Mouse (Mus musculus) lung, embryonic 15.5 days (tissue): ENCODE measurements around the gene Olfr551. TPM values are rescaled to one million over a fixed set of nuclear protein-coding genes. Genes with fewer than 3 reads are reported as not detected.

ENCODE experiments used
- ATAC-seq: fragments of 200-750 bp; cut with Nextera tagmentation; 2 replicates; pipeline ENCODE4 v1.8.0; 2017; ENCODE audit warnings: moderate number of reproducible peaks, borderline replicate concordance; ENCODE audit not compliant: low FRiP score, low TSS enrichment; ENCODE audit errors: extremely low read depth
- H3K27ac ChIP-seq: fragments of 300-500 bp; sonication (generic); 2 replicates; pipeline ENCODE4 v1.5.1; 2015; ENCODE audit warnings: moderate library complexity, mild to moderate bottlenecking, inconsistent platforms
- H3K27me3 ChIP-seq: fragments of 300-500 bp; sonication (generic); 2 replicates; pipeline ENCODE4 v1.6.1; 2015; ENCODE audit warnings: inconsistent platforms
- H3K36me3 ChIP-seq: fragments of 300-500 bp; sonication (generic); 2 replicates; pipeline ENCODE4 v1.6.1; 2015; ENCODE audit warnings: inconsistent platforms
- H3K4me1 ChIP-seq: fragments of 300-500 bp; sonication (generic); 2 replicates; pipeline ENCODE4 v1.6.1; 2015; ENCODE audit warnings: inconsistent platforms
- H3K4me2 ChIP-seq: fragments of 300-500 bp; sonication (generic); 2 replicates; pipeline ENCODE4 v1.6.1; 2015; ENCODE audit warnings: inconsistent platforms, mild to moderate bottlenecking, moderate library complexity
- H3K4me3 ChIP-seq: fragments of 300-500 bp; sonication (generic); 2 replicates; pipeline ENCODE4 v1.5.1; 2015; ENCODE audit warnings: mild to moderate bottlenecking, inconsistent platforms
- H3K9ac ChIP-seq: fragments of 300-500 bp; sonication (generic); 2 replicates; pipeline ENCODE4 v1.6.1; 2015; ENCODE audit warnings: inconsistent platforms
- H3K9me3 ChIP-seq: fragments of 300-500 bp; sonication (generic); 2 replicates; pipeline ENCODE4 v1.6.1; 2016; ENCODE audit warnings: inconsistent platforms
- WGBS: fragments of 180-500 bp; shearing (Covaris S2); methylation state at CpG from one replicate; pipeline ENCODE4 v1.1.7; 2015; 5-methylcytosine and 5-hydroxymethylcytosine counted together
- polyA plus RNA-seq: library from polyadenylated mRNA; unstranded; fragments of >200 nt; fragmentation: Nextera tagmentation; extraction: Ambion mirVana; gene quantifications from 2 replicates; pipeline ENCODE4 v1.2.1, GENCODE M21; 2015

Olfr551 gene
- polyA plus RNA-seq, 1 experiment from 2014 or later, result not detected

DNA sequence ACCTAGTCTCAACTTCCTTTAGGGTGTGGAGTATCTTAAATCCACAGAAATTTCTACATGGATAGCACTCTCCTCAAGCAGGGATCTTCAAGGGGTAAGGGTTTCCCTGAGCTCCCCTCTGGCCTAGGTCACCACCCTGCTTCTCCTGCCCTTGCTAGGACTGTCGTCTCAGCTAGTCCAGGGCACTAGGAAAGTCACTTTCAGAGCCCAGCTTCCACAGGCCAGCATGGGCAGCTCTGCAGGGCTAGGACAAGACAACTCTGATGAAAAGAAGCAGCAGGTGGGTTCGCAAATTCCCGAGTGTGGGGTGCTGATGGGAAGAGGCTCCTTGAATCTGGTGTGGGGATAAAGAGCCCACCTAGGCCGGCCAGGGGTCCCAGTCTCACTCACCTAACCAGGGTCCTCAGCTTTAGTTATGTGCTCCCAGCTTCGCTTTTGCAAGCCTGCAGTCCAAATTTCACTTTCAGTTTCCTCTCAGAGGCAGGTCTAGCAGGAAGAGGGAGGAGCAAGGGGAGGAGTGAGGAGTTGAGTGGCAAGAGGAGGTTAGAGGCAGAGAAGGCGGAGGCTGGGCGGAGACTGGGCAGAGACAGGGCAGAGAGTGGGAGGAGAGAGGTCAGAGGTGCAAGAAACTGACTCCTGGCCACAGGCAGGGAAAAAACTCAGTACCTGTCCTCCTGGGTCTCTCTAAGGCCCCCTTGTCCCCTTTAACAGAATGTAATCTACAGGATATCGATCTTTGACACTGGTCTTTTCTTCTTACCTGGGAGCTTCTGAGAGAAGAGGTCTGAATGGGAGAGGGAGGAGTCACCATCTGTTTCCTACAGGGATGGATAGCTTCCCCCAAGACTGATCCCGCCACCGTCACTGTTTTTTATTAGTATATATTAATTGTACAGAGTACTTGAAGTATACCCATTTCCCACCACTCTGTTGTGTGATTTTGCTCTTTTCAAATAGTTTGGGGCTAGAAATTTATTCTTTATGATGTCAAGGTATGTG lies 26.4 kb downstream of the Olfr551 start, which contains the start of gene Trim21:
Trim21 (minus strand) TSS at position 488 of the 999 bp plus-strand sequence.
- peak; percentile 96 for ATAC-seq
- 0 out of 2 replicates have a peak, but pooled peaks cover 5% of the 10 kb centered on the region for H3K4me1 ChIP-seq

GRCm38 (mm10) chr7:102553279-102553678 lies 38.4 kb downstream of the Olfr551 start:
- WGBS, result 67% methylated on average over 3 of the region's 3 CpGs
- no peak for ATAC-seq

More for the DNA sequence above, 26.4 kb downstream of the Olfr551 start, which contains the start of gene Trim21:
- H3K27ac ChIP-seq, result peak within 1 kb of the TSS; percentile 16; the same call in 1 of the 2 replicates
- no peaks in the 10 kb centered on the region for H3K9me3 ChIP-seq
- no peaks in the 10 kb centered on the region for H3K27me3 ChIP-seq
- no peaks in the 10 kb centered on the region for H3K36me3 ChIP-seq
- peak within 1 kb of the TSS; percentile 55 for H3K9ac ChIP-seq
- 16% methylated on average over 10 of the region's 10 CpGs for WGBS
- peak within 1 kb of the TSS; percentile 55 for H3K4me3 ChIP-seq
- peak within 1 kb of the TSS; percentile 74 for H3K4me2 ChIP-seq

GRCm38 (mm10) chr7:102549570-102549969 lies 42.1 kb downstream of the Olfr551 start, which contains the start of gene Olfr549:
Gene Olfr549 (plus strand): TSS chr7:102549870.
- H3K9ac ChIP-seq, result no peak within 1 kb of the TSS
- H3K9me3 ChIP-seq, result no peaks in the 10 kb centered on the region
- no peak within 1 kb of the TSS for H3K4me3 ChIP-seq
- H3K27ac ChIP-seq, result no peak within 1 kb of the TSS
- H3K4me2 ChIP-seq, result no peak within 1 kb of the TSS
- WGBS, result 80% methylated on average over 3 of the region's 3 CpGs
- no peak for ATAC-seq
- no peaks in the 10 kb centered on the region for H3K4me1 ChIP-seq
- H3K36me3 ChIP-seq, result no peaks in the 10 kb centered on the region
- H3K27me3 ChIP-seq, result no peaks in the 10 kb centered on the region

More at GRCm38 (mm10) chr7:102553279-102553678, 38.4 kb downstream of the Olfr551 start:
- Histone ChIP-seq H3K4me1 (no peaks in the 10 kb centered on the region), H3K27me3 (no peaks in the 10 kb centered on the region), H3K9me3 (no peaks in the 10 kb centered on the region), H3K4me3 (no peak overlapping the region), H3K9ac (no peak overlapping the region), H3K4me2 (no peak overlapping the region), H3K27ac (no peak overlapping the region), H3K36me3 (no peaks in the 10 kb centered on the region)

GRCm38 (mm10) chr7:102541251-102541650 lies 50.4 kb downstream of the Olfr551 start:
- no peaks in the 10 kb centered on the region for H3K27me3 ChIP-seq
- no peak overlapping the region for H3K4me3 ChIP-seq
- H3K4me2 ChIP-seq, result no peak overlapping the region
- no peak overlapping the region for H3K27ac ChIP-seq
- ATAC-seq, result no peak
- H3K36me3 ChIP-seq, result no peaks in the 10 kb centered on the region
- no peaks in the 10 kb centered on the region for H3K4me1 ChIP-seq
- H3K9me3 ChIP-seq, result no peaks in the 10 kb centered on the region
- H3K9ac ChIP-seq, result no peak overlapping the region
- WGBS, result 53% methylated on average over 3 of the region's 3 CpGs

GRCm38 (mm10) chr7:102540596-102540995 lies 51.1 kb downstream of the Olfr551 start, which contains the start of gene Olfr548-ps1:
Gene Olfr548-ps1 (plus strand): TSS chr7:102540896.
- Histone ChIP-seq H3K9ac (no peak within 1 kb of the TSS), H3K27ac (no peak within 1 kb of the TSS), H3K4me1 (no peaks in the 10 kb centered on the region), H3K4me2 (no peak within 1 kb of the TSS), H3K36me3 (no peaks in the 10 kb centered on the region), H3K9me3 (no peaks in the 10 kb centered on the region), H3K4me3 (no peak within 1 kb of the TSS), H3K27me3 (no peaks in the 10 kb centered on the region)
- 83% methylated on average over 2 of the region's 2 CpGs for WGBS
- ATAC-seq, result no peak

GRCm38 (mm10) chr7:102534449-102534848 lies 57.2 kb downstream of the Olfr551 start, which contains the start of gene Olfr547:
Gene Olfr547 (plus strand): TSS chr7:102534749.
- H3K4me1 ChIP-seq, result no peaks in the 10 kb centered on the region
- no peak within 1 kb of the TSS for H3K4me3 ChIP-seq
- H3K9ac ChIP-seq, result no peak within 1 kb of the TSS
- no peaks in the 10 kb centered on the region for H3K36me3 ChIP-seq
- 85% methylated on average over 1 of the region's 1 CpGs for WGBS
- H3K4me2 ChIP-seq, result no peak within 1 kb of the TSS
- H3K27me3 ChIP-seq, result no peaks in the 10 kb centered on the region
- no peak for ATAC-seq
- H3K9me3 ChIP-seq, result no peaks in the 10 kb centered on the region
- H3K27ac ChIP-seq, result no peak within 1 kb of the TSS

Other genes with a start within 250 kb of the Olfr551 start
- gene Rrm1, start 150.2 kb downstream of the Olfr551 start, polyA plus RNA-seq, result 179 and 180 TPM in 2 replicates
- gene Olfr543, start 110.2 kb downstream of the Olfr551 start, polyA plus RNA-seq, result 0.17 and 0.31 TPM in 2 replicates
- gene Olfr544, start 103.6 kb downstream of the Olfr551 start, polyA plus RNA-seq, result 0.08 and 0.09 TPM in 2 replicates
- gene Olfr545, start 92.3 kb downstream of the Olfr551 start, polyA plus RNA-seq, result not detected in 2 replicates
- not detected in 2 replicates for gene Olfr547, start 57.1 kb downstream of the Olfr551 start, polyA plus RNA-seq
- not detected in 2 replicates for gene Olfr548-ps1, start 51.0 kb downstream of the Olfr551 start, polyA plus RNA-seq
- not detected in 2 replicates for gene Olfr549, start 42.0 kb downstream of the Olfr551 start, polyA plus RNA-seq
- 0.26 and 1.1 TPM in 2 replicates for gene Trim21, start 26.4 kb downstream of the Olfr551 start, polyA plus RNA-seq
- gene Olfr550, start 20.4 kb downstream of the Olfr551 start, polyA plus RNA-seq, result not detected in 2 replicates
- not detected in 2 replicates for gene Olfr552, start 5.9 kb upstream of the Olfr551 start, polyA plus RNA-seq
- not detected in 2 replicates for gene Olfr553, start 26.3 kb upstream of the Olfr551 start, polyA plus RNA-seq
- not detected in 2 replicates for gene Olfr554, start 46.5 kb upstream of the Olfr551 start, polyA plus RNA-seq
- not detected in 2 replicates for gene Olfr555, start 66.9 kb upstream of the Olfr551 start, polyA plus RNA-seq
- gene Olfr556, start 73.0 kb upstream of the Olfr551 start, polyA plus RNA-seq, result not detected in 2 replicates
- gene Trim68, start 95.4 kb upstream of the Olfr551 start, polyA plus RNA-seq, result 13.2 and 14.0 TPM in 2 replicates
- gene Olfr557, start 104.0 kb upstream of the Olfr551 start, polyA plus RNA-seq, result not detected in 2 replicates
- 0.28 and 0.49 TPM in 2 replicates for gene Olfr558, start 110.3 kb upstream of the Olfr551 start, polyA plus RNA-seq
- not detected in 2 replicates for gene Olfr33, start 127.2 kb upstream of the Olfr551 start, polyA plus RNA-seq
- not detected in 2 replicates for gene Olfr559, start 135.6 kb upstream of the Olfr551 start, polyA plus RNA-seq
- 0.09 TPM in 1 of 2 replicates, not detected in the other for gene Olfr560, start 167.5 kb upstream of the Olfr551 start, polyA plus RNA-seq
- gene Olfr78, start 167.6 kb upstream of the Olfr551 start, polyA plus RNA-seq, result 0.21 and 0.36 TPM in 2 replicates
- not detected in 2 replicates for gene Olfr561, start 179.3 kb upstream of the Olfr551 start, polyA plus RNA-seq
- not detected in 2 replicates for gene Olfr564, start 211.6 kb upstream of the Olfr551 start, polyA plus RNA-seq